Mouse (Mus musculus): ENCODE measurements at regions not wholly inside any gene's neighbourhood (a gene's known extent, or its start where the extent isn't known, plus 50 kb on each side); places are given as distances from the start of the nearest gene placed in this dataset.

DNA sequence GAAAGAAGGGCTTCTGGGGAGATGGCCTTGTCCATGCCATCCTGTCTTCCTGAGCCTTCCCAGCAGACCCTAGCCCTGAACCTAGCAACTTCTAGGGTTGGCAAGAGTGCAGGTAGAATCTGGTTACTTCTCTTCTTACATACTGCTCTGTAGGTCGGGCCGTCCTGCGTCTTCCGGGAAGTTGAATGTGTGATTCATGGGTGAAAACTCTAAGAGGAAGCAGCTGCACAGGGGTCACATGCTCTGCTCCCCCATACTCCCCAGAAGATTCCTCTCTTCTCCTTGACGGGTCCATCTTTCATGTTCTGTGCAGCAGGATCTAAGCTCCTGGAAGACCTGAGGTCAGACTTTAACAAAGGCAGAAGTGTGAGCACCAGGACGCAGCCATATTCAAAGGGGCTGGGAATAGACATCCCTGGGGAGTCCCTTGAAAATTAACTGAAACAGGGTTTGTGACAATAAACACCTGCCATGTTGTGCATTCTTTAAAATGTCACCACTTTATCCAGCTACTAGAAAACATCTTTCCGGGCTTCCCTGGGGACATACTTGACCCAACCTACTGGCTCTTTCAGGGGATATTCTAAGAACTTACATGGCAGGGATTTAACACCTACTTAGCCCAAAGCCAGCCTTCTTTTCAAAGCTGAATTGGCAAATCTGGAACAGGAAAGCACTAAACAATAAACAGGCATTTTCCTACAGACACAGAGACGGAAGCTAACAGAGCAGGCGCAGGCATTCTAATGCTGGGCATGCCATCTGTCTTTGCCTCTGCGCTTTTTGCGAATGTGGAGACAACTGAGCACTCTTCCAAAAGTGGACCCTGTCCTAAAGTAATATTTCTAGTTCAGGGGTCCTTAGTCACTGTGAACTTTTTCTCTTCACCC is 105.5 kb upstream of the Pabpc6 start:
- H3K4me1 ChIP-seq (ENCODE audit: control insufficient read depth, insufficient read depth, low read length): no peaks in the 10 kb centered on the region
- no peaks in the 10 kb centered on the region for H3K9me3 ChIP-seq (ENCODE audit: control insufficient read depth, low read depth, low read length)
- H3K4me3 ChIP-seq (ENCODE audit: low read depth, low read length): no peak overlapping the region
- peak overlapping the region; percentile 6; the same call in 1 of the 2 replicates for H3K27ac ChIP-seq (ENCODE audit: low read length)
- H3K4me2 ChIP-seq (replicated peaks; ENCODE audit: low read depth, low read length): no peak overlapping the region
- H3K9ac ChIP-seq (replicated peaks; ENCODE audit: low read depth, low read length): no peak overlapping the region
- no peaks in the 10 kb centered on the region for H3K27me3 ChIP-seq (ENCODE audit: control insufficient read depth, insufficient read depth, low read length)
- WGBS: 65% methylated on average over 11 of the region's 11 CpGs
- no peak for ATAC-seq (ENCODE audit: insufficient number of reproducible peaks, insufficient read depth, low FRiP score, low read depth)
- no peaks in the 10 kb centered on the region for H3K36me3 ChIP-seq (ENCODE audit: control insufficient read depth, insufficient read depth, low read length)

DNA sequence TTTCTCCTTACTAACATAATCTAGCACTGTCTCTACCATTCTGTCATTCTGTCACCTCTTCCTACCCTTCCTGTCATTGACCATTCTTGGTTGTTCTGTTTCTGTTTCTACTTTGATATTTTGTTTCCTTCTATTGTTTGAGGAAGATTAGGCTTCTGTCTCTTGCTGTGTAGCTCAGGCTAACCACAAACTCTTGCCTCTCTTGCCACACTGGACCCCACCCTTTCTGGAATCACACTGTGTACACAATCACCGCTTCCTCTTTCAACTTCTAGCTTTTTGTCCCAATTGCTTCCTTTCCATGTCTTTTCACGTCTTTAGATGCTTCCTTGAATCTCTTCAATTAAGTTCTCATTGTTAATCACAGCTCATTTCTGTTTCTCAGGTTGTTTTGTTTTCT is 104.2 kb upstream of the Pabpc6 start:
- no peak overlapping the region for H3K4me2 ChIP-seq (replicated peaks; ENCODE audit: low read depth, low read length)
- no peak overlapping the region for H3K27ac ChIP-seq (ENCODE audit: low read length)
- no peak for ATAC-seq (ENCODE audit: insufficient number of reproducible peaks, insufficient read depth, low FRiP score, low read depth)
- no peak overlapping the region for H3K9ac ChIP-seq (replicated peaks; ENCODE audit: low read depth, low read length)
- no peaks in the 10 kb centered on the region for H3K27me3 ChIP-seq (ENCODE audit: control insufficient read depth, insufficient read depth, low read length)
- no peaks in the 10 kb centered on the region for H3K4me1 ChIP-seq (ENCODE audit: control insufficient read depth, insufficient read depth, low read length)
- 77% methylated on average over 2 of the region's 2 CpGs for WGBS
- H3K36me3 ChIP-seq (ENCODE audit: control insufficient read depth, insufficient read depth, low read length): no peaks in the 10 kb centered on the region
- no peaks in the 10 kb centered on the region for H3K9me3 ChIP-seq (ENCODE audit: control insufficient read depth, low read depth, low read length)
- H3K4me3 ChIP-seq (ENCODE audit: low read depth, low read length): no peak overlapping the region

DNA sequence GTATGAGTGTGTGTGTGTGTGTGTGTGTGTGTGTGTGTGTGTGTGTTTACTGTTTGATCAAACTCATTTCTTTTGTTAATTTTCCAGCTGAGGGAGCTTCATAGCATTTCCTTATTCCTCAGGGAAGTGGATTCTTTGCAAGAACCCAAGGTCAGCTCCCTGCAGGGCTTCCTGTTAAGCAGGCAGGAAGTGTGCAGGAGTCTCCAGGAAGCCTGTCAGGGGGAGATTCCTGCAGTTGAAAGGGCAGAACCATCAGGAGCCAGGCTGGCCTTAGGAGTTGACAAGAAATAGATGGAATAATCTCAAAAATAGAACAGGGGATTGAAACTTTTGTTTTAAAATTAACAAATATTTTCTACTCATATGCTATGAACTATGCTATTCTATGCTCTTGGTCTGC is 98.8 kb upstream of the Pabpc6 start:
- no peaks in the 10 kb centered on the region for H3K27me3 ChIP-seq (ENCODE audit: control insufficient read depth, insufficient read depth, low read length)
- H3K4me3 ChIP-seq (ENCODE audit: low read depth, low read length): no peak overlapping the region
- no peak overlapping the region for H3K27ac ChIP-seq (ENCODE audit: low read length)
- no peak overlapping the region for H3K4me2 ChIP-seq (replicated peaks; ENCODE audit: low read depth, low read length)
- no peaks in the 10 kb centered on the region for H3K36me3 ChIP-seq (ENCODE audit: control insufficient read depth, insufficient read depth, low read length)
- ATAC-seq (ENCODE audit: insufficient number of reproducible peaks, insufficient read depth, low FRiP score, low read depth): no peak
- H3K9ac ChIP-seq (replicated peaks; ENCODE audit: low read depth, low read length): no peak overlapping the region
- H3K4me1 ChIP-seq (ENCODE audit: control insufficient read depth, insufficient read depth, low read length): 0 out of 2 replicates have a peak, but pooled peaks cover 4% of the 10 kb centered on the region
- no peaks in the 10 kb centered on the region for H3K9me3 ChIP-seq (ENCODE audit: control insufficient read depth, low read depth, low read length)

DNA sequence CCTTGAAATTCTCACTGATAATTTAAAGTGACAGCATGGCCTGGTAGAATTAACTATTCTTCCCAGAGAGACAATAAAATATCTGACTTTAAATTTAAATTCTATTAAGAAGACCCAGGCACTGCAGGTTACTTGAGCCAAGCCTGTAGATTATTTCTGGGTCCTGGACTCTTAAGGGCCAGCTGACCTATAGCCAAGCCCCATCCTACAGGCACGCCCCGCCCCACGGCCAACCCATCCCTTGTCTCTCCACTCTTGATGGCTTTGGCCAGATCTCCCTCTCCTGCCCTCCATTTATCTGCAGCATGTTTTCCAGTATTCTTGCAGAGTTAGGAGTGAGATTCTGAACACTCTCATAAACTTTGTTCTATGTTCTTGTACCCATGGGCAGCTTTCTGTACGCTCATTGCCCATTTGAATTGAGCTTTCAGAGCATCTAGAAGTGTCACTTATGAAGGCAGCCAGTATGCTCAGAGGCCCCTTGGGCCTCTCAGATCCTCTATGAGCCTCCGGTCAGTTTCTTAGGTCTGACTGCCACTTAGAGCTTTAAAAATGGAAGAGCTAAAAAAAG is 96.2 kb upstream of the Pabpc6 start:
- Histone ChIP-seq H3K36me3 (ENCODE audit: control insufficient read depth, insufficient read depth, low read length) (no peaks in the 10 kb centered on the region), H3K9me3 (ENCODE audit: control insufficient read depth, low read depth, low read length) (no peaks in the 10 kb centered on the region), H3K9ac (replicated peaks; ENCODE audit: low read depth, low read length) (no peak overlapping the region), H3K4me3 (ENCODE audit: low read depth, low read length) (no peak overlapping the region), H3K4me1 (ENCODE audit: control insufficient read depth, insufficient read depth, low read length) (0 out of 2 replicates have a peak, but pooled peaks cover 4% of the 10 kb centered on the region), H3K27me3 (ENCODE audit: control insufficient read depth, insufficient read depth, low read length) (no peaks in the 10 kb centered on the region), H3K27ac (ENCODE audit: low read length) (no peak overlapping the region), H3K4me2 (replicated peaks; ENCODE audit: low read depth, low read length) (no peak overlapping the region)
- ATAC-seq (ENCODE audit: insufficient number of reproducible peaks, insufficient read depth, low FRiP score, low read depth): no peak
- 72% methylated on average over 5 of the region's 5 CpGs for WGBS

DNA sequence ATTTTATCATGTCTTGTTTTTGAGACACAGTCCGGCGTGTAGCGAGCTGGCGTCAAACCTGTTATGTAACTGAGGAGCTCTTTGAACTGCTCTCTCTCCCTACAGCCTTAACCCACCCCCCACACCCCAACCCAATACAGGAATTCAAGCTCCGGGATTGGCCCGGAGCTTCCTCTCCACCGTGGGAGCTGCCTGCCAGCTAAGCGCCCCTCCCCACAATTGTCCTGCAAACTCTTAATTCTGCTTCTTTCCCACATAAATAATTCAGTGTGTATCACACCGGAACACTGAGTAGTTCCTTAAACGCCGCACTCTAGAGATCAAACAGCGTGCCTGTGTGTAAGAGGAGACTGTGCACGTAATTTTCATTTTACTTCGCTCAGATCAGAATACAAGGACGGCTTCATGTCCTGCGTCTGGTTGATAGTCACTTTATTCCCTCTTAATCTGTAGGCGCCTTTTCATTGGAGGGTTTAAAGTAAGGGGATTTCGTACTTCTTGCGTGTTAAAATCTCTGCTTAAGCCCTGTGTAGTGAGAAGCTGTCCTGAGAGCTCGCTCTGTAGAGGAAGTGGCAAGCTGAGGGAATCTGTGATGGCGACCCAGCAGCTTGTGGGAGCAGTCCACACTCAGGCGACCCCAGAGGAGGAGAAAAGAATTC is 95.3 kb upstream of the Pabpc6 start:
- Histone ChIP-seq H3K9me3 (ENCODE audit: control insufficient read depth, low read depth, low read length) (no peaks in the 10 kb centered on the region), H3K36me3 (ENCODE audit: control insufficient read depth, insufficient read depth, low read length) (no peaks in the 10 kb centered on the region), H3K27me3 (ENCODE audit: control insufficient read depth, insufficient read depth, low read length) (no peaks in the 10 kb centered on the region), H3K4me2 (replicated peaks; ENCODE audit: low read depth, low read length) (peak overlapping the region; percentile 82), H3K4me1 (ENCODE audit: control insufficient read depth, insufficient read depth, low read length) (0 out of 2 replicates have a peak, but pooled peaks cover 4% of the 10 kb centered on the region), H3K27ac (ENCODE audit: low read length) (0 out of 2 replicates have a peak overlapping the region, but pooled peaks have one; percentile 22), H3K4me3 (ENCODE audit: low read depth, low read length) (peak overlapping the region; percentile 35), H3K9ac (replicated peaks; ENCODE audit: low read depth, low read length) (no peak overlapping the region)
- peak; percentile 58; the same call in 1 of the 2 replicates for ATAC-seq (ENCODE audit: insufficient number of reproducible peaks, insufficient read depth, low FRiP score, low read depth)
- 2% methylated on average over 22 of the region's 22 CpGs for WGBS

DNA sequence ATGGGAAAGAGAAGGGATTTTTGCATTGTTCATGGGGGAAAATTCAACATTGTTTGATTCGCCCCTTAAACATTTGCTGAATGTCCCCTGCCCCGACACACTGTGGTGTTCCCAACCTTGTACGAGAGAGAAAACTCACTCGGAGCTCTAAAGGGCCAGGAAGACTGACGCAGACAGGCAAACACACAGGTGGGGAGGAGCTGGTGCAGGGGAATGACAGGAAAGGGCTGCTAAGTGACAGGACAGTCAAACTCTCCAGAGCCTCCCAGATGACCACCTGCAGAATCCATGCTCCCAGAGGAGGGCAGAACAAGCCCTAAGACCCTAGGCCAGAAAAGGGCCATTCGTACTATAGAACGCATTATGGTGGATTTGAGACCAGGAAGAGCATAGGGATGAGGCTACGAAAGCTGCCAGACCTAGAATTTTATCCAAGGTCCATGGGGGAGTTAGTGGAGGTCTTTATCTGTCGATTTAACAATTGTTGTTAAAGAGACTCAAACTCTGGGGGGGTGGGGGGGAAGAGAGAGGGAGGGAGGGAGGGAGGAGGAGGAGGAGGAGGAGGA is 94.6 kb upstream of the Pabpc6 start:
- Histone ChIP-seq H3K27me3 (ENCODE audit: control insufficient read depth, insufficient read depth, low read length) (no peaks in the 10 kb centered on the region), H3K36me3 (ENCODE audit: control insufficient read depth, insufficient read depth, low read length) (no peaks in the 10 kb centered on the region), H3K4me2 (replicated peaks; ENCODE audit: low read depth, low read length) (peak overlapping the region; percentile 82), H3K4me1 (ENCODE audit: control insufficient read depth, insufficient read depth, low read length) (0 out of 2 replicates have a peak, but pooled peaks cover 4% of the 10 kb centered on the region), H3K4me3 (ENCODE audit: low read depth, low read length) (peak overlapping the region; percentile 12), H3K9me3 (ENCODE audit: control insufficient read depth, low read depth, low read length) (no peaks in the 10 kb centered on the region), H3K9ac (replicated peaks; ENCODE audit: low read depth, low read length) (no peak overlapping the region), H3K27ac (ENCODE audit: low read length) (no peak overlapping the region)
- WGBS: 17% methylated on average over 9 of the region's 9 CpGs
- no peak for ATAC-seq (ENCODE audit: insufficient number of reproducible peaks, insufficient read depth, low FRiP score, low read depth)

DNA sequence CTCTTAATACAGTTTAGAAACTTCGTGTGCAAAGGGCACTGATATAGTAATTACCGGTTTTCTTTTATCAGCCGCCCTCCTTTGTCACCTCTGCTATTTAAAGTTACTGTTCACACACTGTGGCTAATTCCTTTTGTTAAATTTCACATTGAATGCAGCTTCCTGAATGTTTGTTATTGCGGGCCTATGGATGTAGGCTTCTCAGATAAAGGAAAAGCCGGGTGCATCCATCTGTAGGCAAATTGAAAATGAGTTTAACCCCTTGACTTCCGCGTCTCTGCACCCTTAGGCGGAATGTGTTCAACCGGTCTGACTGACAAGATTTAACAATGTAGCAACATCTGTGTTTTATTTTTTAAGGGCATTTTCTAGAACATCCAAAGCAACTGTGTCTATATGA is 93.6 kb upstream of the Pabpc6 start:
- ATAC-seq (ENCODE audit: insufficient number of reproducible peaks, insufficient read depth, low FRiP score, low read depth): no peak
- H3K9ac ChIP-seq (replicated peaks; ENCODE audit: low read depth, low read length): no peak overlapping the region
- no peaks in the 10 kb centered on the region for H3K36me3 ChIP-seq (ENCODE audit: control insufficient read depth, insufficient read depth, low read length)
- H3K9me3 ChIP-seq (ENCODE audit: control insufficient read depth, low read depth, low read length): no peaks in the 10 kb centered on the region
- WGBS: 44% methylated on average over 9 of the region's 9 CpGs
- no peak overlapping the region for H3K4me3 ChIP-seq (ENCODE audit: low read depth, low read length)
- H3K4me2 ChIP-seq (replicated peaks; ENCODE audit: low read depth, low read length): no peak overlapping the region
- H3K27ac ChIP-seq (ENCODE audit: low read length): no peak overlapping the region
- H3K27me3 ChIP-seq (ENCODE audit: control insufficient read depth, insufficient read depth, low read length): no peaks in the 10 kb centered on the region
- H3K4me1 ChIP-seq (ENCODE audit: control insufficient read depth, insufficient read depth, low read length): 0 out of 2 replicates have a peak, but pooled peaks cover 4% of the 10 kb centered on the region

DNA sequence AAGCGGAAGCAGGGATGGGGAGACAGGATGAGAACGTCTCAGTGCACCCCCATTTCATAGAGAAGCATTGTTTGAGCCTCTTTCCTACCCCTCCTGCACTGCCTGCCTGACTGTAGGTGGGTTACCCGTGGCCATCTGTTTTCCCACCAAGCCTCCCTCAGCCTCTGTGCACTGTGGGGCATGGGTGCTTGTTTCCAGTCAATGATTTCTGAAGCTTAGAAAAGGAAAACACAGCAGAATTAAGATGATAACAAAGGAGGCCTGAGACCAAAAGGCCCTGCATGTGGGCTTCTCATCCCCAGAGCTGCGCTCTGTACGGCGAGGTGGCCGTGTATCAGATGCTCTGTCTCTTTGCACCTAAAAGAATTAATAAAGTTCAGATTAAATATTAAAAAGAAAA is 92.9 kb upstream of the Pabpc6 start:
- H3K4me1 ChIP-seq (ENCODE audit: control insufficient read depth, insufficient read depth, low read length): 0 out of 2 replicates have a peak, but pooled peaks cover 4% of the 10 kb centered on the region
- no peaks in the 10 kb centered on the region for H3K36me3 ChIP-seq (ENCODE audit: control insufficient read depth, insufficient read depth, low read length)
- no peaks in the 10 kb centered on the region for H3K27me3 ChIP-seq (ENCODE audit: control insufficient read depth, insufficient read depth, low read length)
- H3K9me3 ChIP-seq (ENCODE audit: control insufficient read depth, low read depth, low read length): no peaks in the 10 kb centered on the region
- 77% methylated on average over 7 of the region's 7 CpGs for WGBS
- H3K4me2 ChIP-seq (replicated peaks; ENCODE audit: low read depth, low read length): no peak overlapping the region
- no peak overlapping the region for H3K9ac ChIP-seq (replicated peaks; ENCODE audit: low read depth, low read length)
- ATAC-seq (ENCODE audit: insufficient number of reproducible peaks, insufficient read depth, low FRiP score, low read depth): no peak
- H3K4me3 ChIP-seq (ENCODE audit: low read depth, low read length): no peak overlapping the region
- H3K27ac ChIP-seq (ENCODE audit: low read length): no peak overlapping the region

All from stomach, embryonic 14.5 days (tissue).